Mouse (Mus musculus) Muller cell, postnatal 12 days (primary cell): Measurements from ENCODE around the gene Cbx8.

Experiments
- DNase-seq: peaks from one replicate; pipeline ENCODE4 v3.0.0-alpha.2; 2015; ENCODE audit errors: inconsistent ontology term

Gene Cbx8

GRCm38 (mm10) chr11:118992781-118993180, 48.0 kb downstream of the Cbx8 start:
- no peak for DNase-seq

DNA sequence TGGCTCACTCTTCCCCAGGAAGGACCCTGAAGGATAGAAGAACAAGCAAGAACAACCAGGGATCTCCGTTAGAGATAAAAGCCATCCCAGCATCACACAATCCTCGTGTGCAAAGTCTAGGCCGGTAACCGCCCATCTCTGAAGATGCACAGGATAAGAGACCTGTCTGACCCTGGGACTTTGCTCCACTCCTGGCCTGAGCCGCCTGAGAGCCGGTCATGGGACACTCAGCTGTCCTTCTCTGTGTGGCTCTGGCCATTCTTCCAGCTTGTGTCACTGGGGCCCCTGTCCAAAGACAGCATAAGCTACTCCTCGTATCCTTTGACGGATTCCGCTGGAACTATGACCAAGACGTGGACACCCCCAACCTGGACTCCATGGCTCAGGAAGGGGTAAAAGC, 52.8 kb downstream of the Cbx8 start, which contains the start of gene Enpp7:
Enpp7 (plus strand) TSS at position 190 of the 400 bp plus-strand sequence.
- no peak for DNase-seq
